Mouse (Mus musculus) C2C12 (cell line): ENCODE results near the gene Serpinb1a. TPM values are rescaled to one million over a fixed set of nuclear protein-coding genes. Genes with fewer than 3 reads are reported as not detected.

ENCODE experiments used
- H3K27me3 ChIP-seq: one replicate; pipeline ENCODE4 v1.6.1; 2011; ENCODE audit not compliant: control insufficient read depth, insufficient read depth, insufficient read length
- H3K36me3 ChIP-seq: one replicate; pipeline ENCODE4 v1.6.1; 2011; ENCODE audit not compliant: control insufficient read depth, insufficient read depth
- H3K4me3 ChIP-seq: one replicate; pipeline ENCODE4 v1.5.1; 2011; ENCODE audit warnings: mild to moderate bottlenecking, control low read depth; ENCODE audit not compliant: poor library complexity, insufficient read depth, severe bottlenecking
- H3K79me2 ChIP-seq: one replicate; pipeline ENCODE4 v1.6.1; 2011; ENCODE audit not compliant: control insufficient read depth, insufficient read depth
- H3K79me3 ChIP-seq: one replicate; pipeline ENCODE4 v1.6.1; 2011; ENCODE audit warnings: low read depth, control low read depth
- H3ac ChIP-seq: one replicate; pipeline ENCODE3; 2011; ENCODE audit warnings: low read depth; ENCODE audit not compliant: control insufficient read depth, insufficient read length
- CEBPB ChIP-seq: IDR thresholded peaks from one replicate; pipeline ENCODE4 v1.6.1; 2011; ENCODE audit warnings: low read depth, mild to moderate bottlenecking, control low read depth, moderate library complexity
- CTCF ChIP-seq: IDR thresholded peaks from one replicate; pipeline ENCODE4 v1.5.1; 2011; ENCODE audit not compliant: control insufficient read depth, insufficient read depth, insufficient read length
- FOSL1 ChIP-seq: IDR thresholded peaks from one replicate; pipeline ENCODE4 v1.8.0; 2011; ENCODE audit warnings: mild to moderate bottlenecking, low read length; ENCODE audit not compliant: poor library complexity, insufficient read depth, severe bottlenecking
- MAX ChIP-seq: IDR thresholded peaks from one replicate; pipeline ENCODE4 v1.6.1; 2011; ENCODE audit warnings: mild to moderate bottlenecking, control low read depth
- MYOD1 ChIP-seq: IDR thresholded peaks from one replicate; pipeline ENCODE4 v1.6.1; 2011; ENCODE audit warnings: low read depth; ENCODE audit not compliant: control insufficient read depth, insufficient read length
- MYOG ChIP-seq: IDR thresholded peaks from one replicate; pipeline ENCODE4 v1.6.1; 2011; ENCODE audit not compliant: control insufficient read depth, insufficient read length; ENCODE audit errors: extremely low read depth
- USF1 ChIP-seq: IDR thresholded peaks from one replicate; pipeline ENCODE4 v1.6.1; 2011; ENCODE audit warnings: low read depth, mild to moderate bottlenecking, control low read depth, moderate library complexity
- polyA plus RNA-seq: library from polyadenylated mRNA; unstranded; fragments of >200 nt; fragmentation: generic; extraction: Trizol; gene quantifications from one replicate; pipeline ENCODE4 v1.2.1, GENCODE M21; 2012; ENCODE audit warnings: missing spikeins

Serpinb1a gene
- polyA plus RNA-seq, 1 experiment = 5.7 TPM

GRCm38 (mm10) chr13:32824377-32825330 is 26.3 kb downstream of the Serpinb1a start:
- Histone ChIP-seq H3K4me3 (no peak overlapping the region), H3K36me3 (peaks cover 22% of the 10 kb centered on the region), H3K27me3 (no peaks in the 10 kb centered on the region), H3K79me3 (no peaks in the 10 kb centered on the region), H3ac (no peak overlapping the region), H3K79me2 (no peaks in the 10 kb centered on the region)
- TF ChIP-seq USF1 = no peak
- TF ChIP-seq MYOD1 = no peak
- no peak for TF ChIP-seq MAX
- TF ChIP-seq CTCF = no peak

DNA sequence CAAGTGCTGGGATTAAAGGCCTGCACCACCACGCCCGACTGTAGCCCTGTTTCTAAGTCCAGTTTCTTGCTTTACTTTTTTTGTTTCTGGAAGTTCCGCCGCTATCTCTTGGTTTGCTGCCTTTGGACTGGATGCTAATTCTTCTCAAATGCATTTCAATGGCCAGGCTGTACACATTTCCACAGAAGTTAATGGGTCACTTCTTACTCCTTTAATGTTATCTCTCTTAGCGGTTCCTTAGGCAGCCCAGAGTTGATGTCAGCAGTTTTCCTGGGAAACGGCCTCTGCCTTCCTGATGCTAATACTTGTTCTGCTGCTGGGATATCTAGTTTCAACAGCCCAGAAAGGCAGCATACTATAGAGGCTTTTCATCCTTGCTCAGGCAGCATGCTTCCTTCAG is 27.9 kb downstream of the Serpinb1a start:
- Histone ChIP-seq H3K79me3 (no peaks in the 10 kb centered on the region), H3K27me3 (no peaks in the 10 kb centered on the region), H3K4me3 (no peak overlapping the region), H3ac (no peak overlapping the region), H3K36me3 (peaks cover 37% of the 10 kb centered on the region), H3K79me2 (no peaks in the 10 kb centered on the region)
- no peak for TF ChIP-seq MYOG
- TF ChIP-seq USF1 = no peak
- TF ChIP-seq FOSL1 = no peak
- TF ChIP-seq CTCF = no peak
- TF ChIP-seq CEBPB = no peak

- Histone ChIP-seq H3K79me3 (no peaks in the 10 kb centered on the region), H3K4me3 (no peak overlapping the region), H3ac (no peak overlapping the region), H3K79me2 (no peaks in the 10 kb centered on the region), H3K27me3 (no peaks in the 10 kb centered on the region), H3K36me3 (peaks cover 50% of the 10 kb centered on the region)
- TF ChIP-seq MAX (no peak), CTCF (no peak), USF1 (no peak), CEBPB (no peak), MYOD1 (no peak), MYOG (no peak), FOSL1 (no peak)
Measured at GRCm38 (mm10) chr13:32821671-32822070, 29.3 kb downstream of the Serpinb1a start.

DNA sequence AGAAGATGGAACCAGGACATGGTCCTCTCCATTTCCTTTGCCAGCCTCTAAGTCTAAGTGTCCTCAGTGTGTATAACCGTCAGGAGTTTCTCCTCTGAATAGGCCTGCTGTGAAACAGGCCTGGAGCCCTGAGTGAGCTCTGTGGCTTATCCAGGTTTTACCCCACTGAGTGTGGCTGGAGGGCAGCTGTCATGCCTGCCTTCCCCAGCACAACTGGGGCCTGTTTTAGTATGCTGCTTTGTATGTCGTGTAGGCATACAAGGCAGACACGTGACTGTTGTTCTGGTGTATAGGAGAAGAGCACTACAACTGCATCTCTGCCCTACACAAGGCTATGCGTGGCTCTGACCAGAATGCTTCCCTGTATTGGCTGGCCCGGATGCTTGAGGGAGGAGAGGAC is 31.1 kb downstream of the Serpinb1a start:
- TF ChIP-seq MAX = no peak
- TF ChIP-seq CEBPB = no peak
- no peak for TF ChIP-seq USF1
- no peak for TF ChIP-seq FOSL1
- TF ChIP-seq CTCF = no peak
- TF ChIP-seq MYOD1 = no peak
- no peak for TF ChIP-seq MYOG
- no peak overlapping the region for H3ac ChIP-seq
- H3K27me3 ChIP-seq = no peaks in the 10 kb centered on the region
- no peak overlapping the region for H3K4me3 ChIP-seq
- peaks cover 67% of the 10 kb centered on the region for H3K36me3 ChIP-seq
- no peaks in the 10 kb centered on the region for H3K79me3 ChIP-seq
- H3K79me2 ChIP-seq = no peaks in the 10 kb centered on the region

- peaks cover 2% of the 10 kb centered on the region for H3K79me2 ChIP-seq
- TF ChIP-seq CTCF = no peak
- TF ChIP-seq FOSL1 = no peak
- TF ChIP-seq USF1 = no peak
- TF ChIP-seq MYOG = no peak
- no peak for TF ChIP-seq MYOD1
- TF ChIP-seq CEBPB = no peak
- no peak for TF ChIP-seq MAX
- peaks cover under 1% of the 10 kb centered on the region for H3K79me3 ChIP-seq
- no peaks in the 10 kb centered on the region for H3K27me3 ChIP-seq
- no peak overlapping the region for H3K4me3 ChIP-seq
- peaks cover 72% of the 10 kb centered on the region for H3K36me3 ChIP-seq
- H3ac ChIP-seq = no peak overlapping the region
Measured at GRCm38 (mm10) chr13:32819241-32819640, 31.7 kb downstream of the Serpinb1a start.

DNA sequence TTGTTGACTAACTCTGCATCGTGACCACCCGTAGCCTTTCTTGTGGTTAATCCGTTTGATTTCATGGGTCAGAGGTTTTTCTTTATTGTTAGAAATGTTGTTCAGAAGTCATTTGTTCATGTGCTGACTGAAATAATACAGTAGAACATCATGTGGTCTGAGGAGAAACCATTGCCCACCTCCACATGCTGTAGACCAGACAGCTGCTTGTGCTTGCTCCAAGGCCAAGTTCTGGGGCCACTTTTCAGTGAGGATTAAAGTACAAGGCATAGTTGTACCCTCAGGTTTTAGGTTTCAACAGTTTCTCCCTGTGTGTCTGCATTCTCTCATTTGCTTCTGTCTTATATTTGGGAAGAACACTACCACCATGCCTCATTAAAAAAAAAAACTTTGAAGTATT is 43.4 kb downstream of the Serpinb1a start:
- TF ChIP-seq CEBPB = no peak
- no peak for TF ChIP-seq MYOG
- TF ChIP-seq MYOD1 = no peak
- no peak for TF ChIP-seq USF1
- no peak for TF ChIP-seq FOSL1
- TF ChIP-seq MAX = no peak
- no peak for TF ChIP-seq CTCF
- Histone ChIP-seq H3ac (no peak overlapping the region), H3K79me2 (peaks cover 70% of the 10 kb centered on the region), H3K27me3 (no peaks in the 10 kb centered on the region), H3K4me3 (no peak overlapping the region), H3K79me3 (peaks cover 34% of the 10 kb centered on the region), H3K36me3 (peaks cover 69% of the 10 kb centered on the region)
